Mouse (Mus musculus) kidney, embryonic 15.5 days (tissue): ENCODE data around the gene Otud7b. TPM values are rescaled to one million over a fixed set of nuclear protein-coding genes. Genes with fewer than 3 reads are reported as not detected.

Source experiments
- ATAC-seq: fragments of 200-750 bp; cut with Nextera tagmentation; replicated peaks from 2 replicates; pipeline ENCODE4 v1.8.0; 2017; ENCODE audit warnings: moderate TSS enrichment; ENCODE audit not compliant: low FRiP score
- H3K27ac ChIP-seq: fragments of 300-500 bp; sonication (generic); 2 replicates; pipeline ENCODE4 v1.5.1; 2015; ENCODE audit warnings: mild to moderate bottlenecking, inconsistent platforms
- H3K27me3 ChIP-seq: fragments of 300-500 bp; sonication (generic); 2 replicates; pipeline ENCODE4 v1.6.1; 2015; ENCODE audit warnings: inconsistent platforms
- H3K36me3 ChIP-seq: fragments of 300-500 bp; sonication (generic); 2 replicates; pipeline ENCODE4 v1.6.1; 2015; ENCODE audit warnings: inconsistent platforms
- H3K4me1 ChIP-seq: fragments of 300-500 bp; sonication (generic); 2 replicates; pipeline ENCODE4 v1.6.1; 2015; ENCODE audit warnings: inconsistent platforms
- H3K4me2 ChIP-seq: fragments of 300-500 bp; sonication (generic); 2 replicates; pipeline ENCODE4 v1.6.1; 2015; ENCODE audit warnings: moderate library complexity, mild to moderate bottlenecking, inconsistent platforms
- H3K4me3 ChIP-seq: fragments of 300-500 bp; sonication (generic); replicated peaks from 2 replicates; pipeline ENCODE4 v1.5.1; 2015; ENCODE audit warnings: mild to moderate bottlenecking, inconsistent platforms
- H3K9ac ChIP-seq: fragments of 300-500 bp; sonication (generic); 2 replicates; pipeline ENCODE4 v1.6.1; 2015; ENCODE audit warnings: mild to moderate bottlenecking, inconsistent platforms
- H3K9me3 ChIP-seq: fragments of 300-500 bp; sonication (generic); replicated peaks from 2 replicates; pipeline ENCODE4 v1.6.1; 2016; ENCODE audit warnings: inconsistent platforms
- whole genome bisulfite sequencing: fragments of 180-500 bp; shearing (Covaris S2); methylation state at CpG from one replicate; pipeline ENCODE4 v1.1.7; 2015; ENCODE audit warnings: mixed read lengths; 5-methylcytosine and 5-hydroxymethylcytosine counted together
- polyA plus RNA-seq: library from polyadenylated mRNA; unstranded; fragments of >200 nt; fragmentation: Nextera tagmentation; extraction: Ambion mirVana; gene quantifications from 2 replicates; pipeline ENCODE4 v1.2.1, GENCODE M21; 2015

Gene Otud7b
- polyA plus RNA-seq, 1 experiment from 2014 or later = 21.0 TPM

DNA sequence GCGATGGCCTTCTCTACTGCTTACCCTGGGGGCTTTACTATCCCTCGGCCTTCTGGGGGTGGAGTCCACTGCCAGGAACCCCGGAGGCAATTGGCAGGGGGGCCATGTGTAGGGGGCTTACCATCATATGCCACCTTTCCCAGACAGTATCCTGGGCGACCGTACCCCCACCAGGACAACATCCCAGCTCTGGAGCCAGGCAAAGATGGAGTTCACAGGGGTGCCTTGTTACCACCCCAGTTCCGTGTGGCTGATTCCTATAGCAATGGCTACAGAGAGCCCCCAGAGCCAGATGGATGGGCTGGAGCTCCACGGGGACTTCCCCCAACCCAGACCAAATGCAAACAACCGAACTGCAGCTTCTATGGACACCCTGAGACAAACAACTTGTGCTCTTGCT, 51.2 kb downstream of the Otud7b start:
- Histone ChIP-seq H3K36me3 (peaks cover 57% of the 10 kb centered on the region), H3K9ac (no peak overlapping the region), H3K27me3 (no peaks in the 10 kb centered on the region), H3K4me1 (peaks cover 14% of the 10 kb centered on the region), H3K27ac (no peak overlapping the region), H3K9me3 (no peaks in the 10 kb centered on the region), H3K4me2 (no peak overlapping the region), H3K4me3 (no peak overlapping the region)
- 78% methylated on average over 8 of the region's 8 CpGs for WGBS
- no peak for ATAC-seq

DNA sequence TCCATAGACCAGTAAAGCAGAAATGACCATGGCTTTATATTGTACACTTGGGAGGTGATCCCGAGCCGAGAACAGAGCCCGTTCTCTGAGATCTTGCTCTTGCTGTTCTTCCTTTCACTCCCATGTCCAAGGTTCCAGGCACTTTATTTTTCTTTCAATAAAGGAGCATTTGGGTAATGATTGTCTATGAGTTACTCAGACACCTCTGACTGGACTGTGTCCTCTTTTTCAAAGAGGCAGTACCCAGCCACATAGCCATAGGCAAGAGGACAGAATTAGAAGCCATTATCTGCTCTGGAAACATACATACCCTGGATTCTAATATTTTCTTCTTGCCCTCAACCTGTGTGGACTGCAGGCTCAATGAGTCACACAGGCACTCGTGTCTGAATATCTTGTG, 55.5 kb downstream of the Otud7b start:
- Histone ChIP-seq H3K9ac (no peak overlapping the region), H3K4me1 (peaks cover 41% of the 10 kb centered on the region), H3K27ac (peak overlapping the region; percentile 94), H3K4me3 (no peak overlapping the region), H3K4me2 (peak overlapping the region; percentile 89), H3K27me3 (no peaks in the 10 kb centered on the region), H3K36me3 (peaks cover 14% of the 10 kb centered on the region), H3K9me3 (no peaks in the 10 kb centered on the region)
- WGBS = 72% methylated on average over 4 of the region's 4 CpGs
- ATAC-seq = no peak

GRCm38 (mm10) chr3:96160222-96160802, 56.0 kb downstream of the Otud7b start:
- peak overlapping the region; percentile 94 for H3K27ac ChIP-seq
- H3K9ac ChIP-seq = no peak overlapping the region
- peak; percentile 64 for ATAC-seq
- peak overlapping the region; percentile 89 for H3K4me2 ChIP-seq
- no peaks in the 10 kb centered on the region for H3K27me3 ChIP-seq
- no peaks in the 10 kb centered on the region for H3K9me3 ChIP-seq
- WGBS = 44% methylated on average over 4 of the region's 4 CpGs
- peaks cover 9% of the 10 kb centered on the region for H3K36me3 ChIP-seq
- peaks cover 41% of the 10 kb centered on the region for H3K4me1 ChIP-seq
- peak overlapping the region; percentile 59 for H3K4me3 ChIP-seq

DNA sequence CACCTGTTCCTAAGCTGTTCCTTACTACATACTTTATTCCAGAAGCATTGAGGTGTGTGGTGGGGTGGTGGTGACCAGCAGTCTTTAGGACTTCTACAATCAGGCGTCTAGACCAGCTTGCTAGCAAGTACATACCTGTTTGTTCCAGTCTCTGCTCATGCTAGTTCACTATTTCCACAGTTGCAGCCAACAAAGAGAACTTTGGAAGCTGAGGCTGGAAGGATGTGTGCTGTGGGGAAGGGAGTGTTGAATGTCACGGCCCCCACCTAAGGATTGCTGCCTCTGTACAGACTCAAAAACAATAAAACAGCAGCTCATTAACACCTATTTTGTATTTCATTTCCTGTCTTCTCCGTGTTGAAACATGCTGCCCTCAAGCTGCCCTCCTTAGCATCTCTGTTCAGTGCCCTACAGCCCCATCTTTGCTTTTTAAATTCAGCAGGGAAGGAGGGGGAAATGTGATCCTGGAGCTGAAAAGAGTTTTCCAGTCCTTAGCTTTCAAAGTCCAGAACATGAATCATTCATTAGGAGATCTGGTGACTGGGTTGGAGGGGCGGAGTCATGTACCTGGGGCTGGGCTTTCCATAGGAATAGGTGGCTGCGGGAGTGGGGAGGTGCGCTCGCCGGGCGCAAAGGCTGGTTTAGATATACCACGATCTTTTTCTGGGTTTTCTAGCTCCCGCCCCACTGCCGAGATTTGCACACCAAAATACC, 56.6 kb downstream of the Otud7b start:
- H3K36me3 ChIP-seq = peaks cover 2% of the 10 kb centered on the region
- peak overlapping the region; percentile 59 for H3K4me3 ChIP-seq
- peak; percentile 89 for ATAC-seq
- peak overlapping the region; percentile 52 for H3K9ac ChIP-seq
- WGBS = 2% methylated on average over 12 of the region's 12 CpGs
- peaks cover 41% of the 10 kb centered on the region for H3K4me1 ChIP-seq
- H3K4me2 ChIP-seq = peak overlapping the region; percentile 89
- H3K9me3 ChIP-seq = no peaks in the 10 kb centered on the region
- peak overlapping the region; percentile 94 for H3K27ac ChIP-seq
- no peaks in the 10 kb centered on the region for H3K27me3 ChIP-seq

DNA sequence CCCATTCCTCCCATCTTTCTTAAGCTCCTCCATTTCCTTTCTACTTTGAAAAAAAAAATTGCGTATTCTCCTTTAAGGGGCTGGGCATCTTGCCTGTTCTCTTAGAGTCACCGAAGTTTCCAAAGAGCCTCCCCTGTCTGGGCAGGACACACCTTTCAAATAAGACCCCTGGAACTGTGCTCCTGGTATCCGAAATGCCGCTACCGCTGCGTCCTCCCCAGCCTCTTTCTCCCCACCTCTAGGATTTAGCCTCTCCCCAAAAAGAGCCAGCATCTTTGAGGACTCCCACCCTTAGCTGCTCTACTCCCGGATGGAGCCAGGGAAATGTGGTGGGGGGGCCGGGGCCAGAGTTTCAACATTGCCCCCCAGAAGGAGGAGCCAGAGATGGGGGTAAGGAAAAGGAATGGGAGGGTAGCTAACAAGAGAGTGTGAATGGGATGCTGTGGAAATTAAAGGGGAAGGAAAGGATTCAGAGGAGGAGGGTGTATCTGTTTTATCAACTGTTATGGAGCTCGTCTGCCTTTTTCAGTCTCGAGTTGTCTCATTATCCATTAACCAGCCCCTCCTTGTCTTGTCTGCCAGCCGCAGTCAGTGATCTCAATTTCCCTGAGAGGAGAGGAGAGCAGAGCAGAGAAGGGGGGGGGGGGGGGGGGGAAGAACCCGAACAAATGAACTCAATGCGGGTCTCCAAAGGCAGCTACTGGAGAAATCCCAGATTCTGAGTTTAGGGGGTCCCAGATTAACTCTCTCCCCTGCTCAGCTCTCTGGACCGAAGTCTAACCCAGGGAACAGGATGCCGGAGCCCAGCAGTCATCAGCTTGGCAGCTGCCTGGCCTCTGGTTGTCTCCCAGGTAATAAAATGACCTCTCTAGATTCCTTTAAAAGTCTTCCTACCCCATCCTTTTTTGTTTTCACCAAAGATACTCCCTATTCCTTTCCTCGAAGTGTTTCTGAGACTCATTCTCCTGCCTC, 57.8 kb downstream of the Otud7b start, which contains the start of gene Mtmr11:
Gene Mtmr11 (plus strand): TSS at position 136 of the 972 bp plus-strand sequence.
- H3K4me2 ChIP-seq = peak within 1 kb of the TSS; percentile 89
- WGBS = 3% methylated on average over 16 of the region's 16 CpGs
- no peaks in the 10 kb centered on the region for H3K9me3 ChIP-seq
- H3K27ac ChIP-seq = peak within 1 kb of the TSS; percentile 94
- ATAC-seq = peak; percentile 66
- peak within 1 kb of the TSS; percentile 59 for H3K4me3 ChIP-seq
- H3K27me3 ChIP-seq = no peaks in the 10 kb centered on the region
- H3K4me1 ChIP-seq = peaks cover 41% of the 10 kb centered on the region
- H3K36me3 ChIP-seq = no peaks in the 10 kb centered on the region
- peak within 1 kb of the TSS; percentile 52 for H3K9ac ChIP-seq

- no peak for ATAC-seq
- peak overlapping the region; percentile 59 for H3K4me3 ChIP-seq
- no peaks in the 10 kb centered on the region for H3K9me3 ChIP-seq
- peak overlapping the region; percentile 52; the same call in 1 of the 2 replicates for H3K9ac ChIP-seq
- peak overlapping the region; percentile 89 for H3K4me2 ChIP-seq
- no peaks in the 10 kb centered on the region for H3K27me3 ChIP-seq
- peaks cover 41% of the 10 kb centered on the region for H3K4me1 ChIP-seq
- H3K36me3 ChIP-seq = peaks cover 8% of the 10 kb centered on the region; the same call in 1 of the 2 replicates
- 87% methylated on average over 6 of the region's 6 CpGs for WGBS
- H3K27ac ChIP-seq = peak overlapping the region; percentile 94
Measured at GRCm38 (mm10) chr3:96163040-96163439, 58.7 kb downstream of the Otud7b start.

DNA sequence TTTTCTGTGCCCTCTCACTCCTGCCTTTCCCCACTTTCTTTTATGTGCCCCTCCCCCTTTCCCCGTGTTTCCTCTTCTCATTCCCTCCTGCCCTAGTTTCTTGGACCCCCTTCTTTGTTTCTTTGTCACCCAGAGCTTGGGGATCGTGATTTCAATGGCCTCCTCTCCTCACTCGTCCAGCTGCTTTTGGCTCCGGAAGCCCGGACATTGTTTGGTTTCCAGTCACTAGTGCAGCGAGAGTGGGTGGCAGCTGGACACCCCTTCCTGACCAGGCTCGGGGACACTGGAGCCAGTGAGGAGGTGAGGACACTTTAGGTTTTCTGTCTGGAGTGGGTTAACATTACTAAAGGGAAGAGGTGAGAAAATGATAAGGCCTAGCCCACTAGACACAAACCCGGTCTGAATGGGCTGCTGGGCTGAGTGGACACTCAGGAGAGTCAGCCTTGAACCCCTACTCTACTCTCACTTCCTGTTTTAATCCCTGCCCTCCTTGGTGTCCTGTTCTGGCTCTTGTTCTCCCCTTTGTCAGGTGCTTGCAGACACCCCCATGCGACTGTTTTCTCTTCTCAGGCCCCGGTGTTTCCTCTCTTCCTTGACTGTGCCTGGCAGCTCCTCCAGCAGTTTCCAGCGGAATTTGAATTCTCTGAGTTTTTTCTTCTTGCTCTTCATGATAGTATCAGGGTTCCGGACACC, 64.3 kb downstream of the Otud7b start:
- no peak overlapping the region for H3K4me3 ChIP-seq
- peaks cover 22% of the 10 kb centered on the region for H3K4me1 ChIP-seq
- H3K27ac ChIP-seq = peak overlapping the region; percentile 48; the same call in 1 of the 2 replicates
- H3K36me3 ChIP-seq = peaks cover 29% of the 10 kb centered on the region
- ATAC-seq = no peak
- no peaks in the 10 kb centered on the region for H3K27me3 ChIP-seq
- 73% methylated on average over 12 of the region's 12 CpGs for WGBS
- H3K9me3 ChIP-seq = no peaks in the 10 kb centered on the region
- H3K9ac ChIP-seq = no peak overlapping the region
- H3K4me2 ChIP-seq = no peak overlapping the region

DNA sequence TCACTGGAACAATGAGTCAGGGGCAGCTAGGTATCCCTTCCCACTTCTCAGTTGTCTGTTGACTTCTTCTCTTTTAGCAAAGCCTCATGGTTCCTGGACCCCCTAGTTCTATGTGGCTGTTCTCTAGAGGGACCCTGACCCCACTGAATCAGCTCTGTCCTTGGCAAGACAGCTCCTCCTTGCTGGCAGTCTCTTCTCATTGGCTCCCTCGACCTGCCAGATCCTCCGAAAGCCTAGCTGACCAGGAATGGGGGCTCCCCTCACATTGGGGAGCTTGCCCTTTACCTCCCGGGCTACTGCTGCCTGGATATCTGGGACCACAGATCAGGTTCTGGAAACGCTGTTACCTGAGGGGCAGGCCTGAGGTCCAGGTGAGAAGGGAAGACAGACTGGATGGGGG, 65.9 kb downstream of the Otud7b start:
- no peak overlapping the region for H3K27ac ChIP-seq
- no peaks in the 10 kb centered on the region for H3K27me3 ChIP-seq
- H3K9ac ChIP-seq = no peak overlapping the region
- 87% methylated on average over 4 of the region's 4 CpGs for WGBS
- no peaks in the 10 kb centered on the region for H3K9me3 ChIP-seq
- no peak overlapping the region for H3K4me2 ChIP-seq
- peaks cover 37% of the 10 kb centered on the region for H3K4me1 ChIP-seq
- H3K36me3 ChIP-seq = peaks cover 44% of the 10 kb centered on the region
- no peak overlapping the region for H3K4me3 ChIP-seq
- ATAC-seq = no peak

DNA sequence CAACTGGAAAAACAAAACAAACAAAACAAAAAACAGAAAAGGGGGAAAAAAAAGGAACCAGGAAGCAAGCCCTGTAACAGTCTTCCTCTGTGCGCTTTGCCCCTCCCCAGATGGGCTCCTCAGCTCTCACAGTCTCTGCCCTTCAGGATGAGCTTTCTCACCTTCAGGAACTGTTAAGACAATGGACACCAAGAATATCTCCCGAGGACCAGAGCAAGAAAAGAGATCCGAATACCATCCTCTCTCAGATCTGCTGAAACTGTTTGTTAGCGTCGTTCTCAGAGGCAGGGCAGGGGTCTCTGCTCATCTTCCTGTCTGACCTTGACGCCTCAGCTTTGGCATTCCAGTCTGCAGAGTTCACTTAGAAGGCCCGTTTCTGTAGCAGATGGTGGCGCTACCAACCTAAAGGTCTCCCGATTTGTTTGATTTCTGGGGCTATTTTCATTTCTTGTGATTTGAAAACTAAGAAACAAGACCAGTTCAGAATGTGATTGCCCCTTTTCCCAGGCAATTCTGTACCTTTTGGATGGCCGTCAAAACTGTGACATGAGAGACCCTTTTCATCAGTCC, 66.7 kb downstream of the Otud7b start:
- H3K9me3 ChIP-seq = no peaks in the 10 kb centered on the region
- no peak for ATAC-seq

DNA sequence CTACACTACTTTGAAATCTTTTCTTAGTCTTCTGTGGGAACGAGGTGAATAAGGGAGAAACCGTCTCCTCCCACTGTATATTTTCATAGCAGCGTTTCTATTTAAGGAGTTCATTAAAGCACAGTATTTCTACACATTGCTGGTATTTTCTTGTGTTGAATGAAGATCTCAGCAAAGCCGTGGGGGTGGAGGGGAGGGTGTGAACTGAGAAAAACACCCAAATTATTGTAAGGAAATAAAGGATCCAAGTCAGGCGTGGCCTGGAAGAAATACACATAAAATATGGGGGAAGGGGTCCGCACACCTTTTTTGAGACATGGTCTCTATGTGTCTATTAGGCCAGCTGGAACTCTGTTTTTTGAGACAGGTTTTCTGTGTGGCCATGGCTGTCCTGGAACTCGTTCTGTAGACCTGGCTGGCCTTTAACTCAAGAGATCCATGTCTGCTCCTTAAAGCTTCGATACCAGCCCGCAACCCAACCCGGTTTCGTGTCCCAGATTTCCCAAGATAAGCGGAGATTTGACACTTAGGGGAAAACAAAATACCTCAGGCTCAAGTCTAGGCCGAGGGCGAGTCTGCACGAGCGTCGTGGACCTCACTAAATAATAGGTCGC, 67.4 kb downstream of the Otud7b start:
- Histone ChIP-seq H3K9ac (peak overlapping the region; percentile 82), H3K27ac (peak overlapping the region; percentile 99), H3K4me1 (peaks cover 41% of the 10 kb centered on the region), H3K36me3 (peaks cover 58% of the 10 kb centered on the region), H3K4me2 (peak overlapping the region; percentile 84), H3K4me3 (peak overlapping the region; percentile 64), H3K9me3 (no peaks in the 10 kb centered on the region), H3K27me3 (no peaks in the 10 kb centered on the region)
- 17% methylated on average over 18 of the region's 18 CpGs for WGBS
- 0 out of 2 replicates have a peak, but pooled peaks have one; percentile 3 for ATAC-seq

More for the DNA sequence above, 66.7 kb downstream of the Otud7b start:
- peak overlapping the region; percentile 84 for H3K4me2 ChIP-seq
- peaks cover 52% of the 10 kb centered on the region for H3K36me3 ChIP-seq
- 59% methylated on average over 10 of the region's 10 CpGs for WGBS
- peak overlapping the region; percentile 64 for H3K4me3 ChIP-seq
- no peaks in the 10 kb centered on the region for H3K27me3 ChIP-seq
- H3K27ac ChIP-seq = peak overlapping the region; percentile 99
- peaks cover 38% of the 10 kb centered on the region for H3K4me1 ChIP-seq
- H3K9ac ChIP-seq = no peak overlapping the region; the same call in 1 of the 2 replicates
